Mouse (Mus musculus): ENCODE results near the gene Wdr62. TPM values are rescaled to one million over a fixed set of nuclear protein-coding genes. Genes with fewer than 3 reads are reported as not detected.
"Not testable (repeated sequence)": the region's sequence is repeated elsewhere in the genome, so short reads cannot be mapped to it uniquely, and the experiment has no call there.

The Wdr62 gene
- polyA plus RNA-seq, 1 experiment from 2014 or later = 11.5 TPM

- Histone ChIP-seq H3K4me3 (no peak overlapping the region), H3K9me3 (replicated peaks) (no peaks in the 10 kb centered on the region), H3K4me2 (no peak overlapping the region), H3K27me3 (replicated peaks) (no peaks in the 10 kb centered on the region), H3K9ac (no peak overlapping the region), H3K4me1 (peaks cover 28% of the 10 kb centered on the region), H3K27ac (no peak overlapping the region), H3K36me3 (no peaks in the 10 kb centered on the region)
- 68% methylated on average over 2 of the region's 2 CpGs for WGBS (ENCODE audit: insufficient replicate concordance)
- no peak for ATAC-seq
Observed at GRCm38 (mm10) chr7:30217277-30217676, 62.9 kb downstream of the Wdr62 start.

- H3K4me3 ChIP-seq = no peak overlapping the region
- H3K27me3 ChIP-seq (replicated peaks) = no peaks in the 10 kb centered on the region
- H3K9me3 ChIP-seq (replicated peaks) = no peaks in the 10 kb centered on the region
- H3K9ac ChIP-seq = no peak overlapping the region
- ATAC-seq = peak; percentile 65
- H3K36me3 ChIP-seq = no peaks in the 10 kb centered on the region
- H3K4me2 ChIP-seq = peak overlapping the region; percentile 45
- H3K4me1 ChIP-seq = peaks cover 22% of the 10 kb centered on the region
- WGBS (ENCODE audit: insufficient replicate concordance) = under 1% methylated on average over 16 of the region's 16 CpGs
- no peak overlapping the region for H3K27ac ChIP-seq
Observed at GRCm38 (mm10) chr7:30216723-30217151, 63.5 kb downstream of the Wdr62 start.

- Histone ChIP-seq H3K4me1 (peaks cover 21% of the 10 kb centered on the region), H3K4me2 (no peak overlapping the region), H3K27ac (no peak overlapping the region), H3K27me3 (replicated peaks) (no peaks in the 10 kb centered on the region), H3K9me3 (replicated peaks) (no peaks in the 10 kb centered on the region), H3K36me3 (no peaks in the 10 kb centered on the region), H3K4me3 (no peak overlapping the region), H3K9ac (no peak overlapping the region)
- no peak for ATAC-seq
- WGBS (ENCODE audit: insufficient replicate concordance) = 79% methylated on average over 3 of the region's 3 CpGs
Observed at GRCm38 (mm10) chr7:30215875-30216274, 64.3 kb downstream of the Wdr62 start.

- Histone ChIP-seq H3K4me3 (no peak overlapping the region), H3K9ac (no peak overlapping the region), H3K9me3 (replicated peaks) (no peaks in the 10 kb centered on the region), H3K4me1 (peaks cover 7% of the 10 kb centered on the region), H3K27ac (no peak overlapping the region), H3K4me2 (no peak overlapping the region), H3K27me3 (replicated peaks) (no peaks in the 10 kb centered on the region), H3K36me3 (no peaks in the 10 kb centered on the region)
- WGBS (ENCODE audit: insufficient replicate concordance) = 75% methylated on average over 3 of the region's 3 CpGs
- no peak for ATAC-seq
Observed at GRCm38 (mm10) chr7:30213881-30214280, 66.3 kb downstream of the Wdr62 start.

GRCm38 (mm10) chr7:30211025-30211424, 69.2 kb downstream of the Wdr62 start:
- 29% methylated on average over 4 of the region's 4 CpGs for WGBS (ENCODE audit: insufficient replicate concordance)

GRCm38 (mm10) chr7:30206364-30206763, 73.9 kb downstream of the Wdr62 start:
- H3K9ac ChIP-seq; H3K9me3 ChIP-seq (replicated peaks); H3K4me2 ChIP-seq; H3K4me3 ChIP-seq; ATAC-seq; H3K27me3 ChIP-seq (replicated peaks); H3K36me3 ChIP-seq; H3K27ac ChIP-seq: not testable (repeated sequence)
- 43% methylated on average over 5 of the region's 5 CpGs for WGBS (ENCODE audit: insufficient replicate concordance)
- peaks cover 12% of the 10 kb centered on the region for H3K4me1 ChIP-seq

More at GRCm38 (mm10) chr7:30211025-30211424, 69.2 kb downstream of the Wdr62 start:
- H3K4me2 ChIP-seq = no peak overlapping the region
- H3K27ac ChIP-seq = no peak overlapping the region
- H3K9me3 ChIP-seq (replicated peaks) = no peaks in the 10 kb centered on the region
- no peaks in the 10 kb centered on the region; the same call in 1 of the 2 replicates for H3K27me3 ChIP-seq (replicated peaks)
- H3K4me3 ChIP-seq = no peak overlapping the region
- H3K36me3 ChIP-seq = no peaks in the 10 kb centered on the region
- no peaks in the 10 kb centered on the region for H3K4me1 ChIP-seq
- no peak for ATAC-seq
- no peak overlapping the region for H3K9ac ChIP-seq

GRCm38 (mm10) chr7:30205383-30205782, 74.8 kb downstream of the Wdr62 start:
- no peaks in the 10 kb centered on the region for H3K9me3 ChIP-seq (replicated peaks)
- H3K27me3 ChIP-seq (replicated peaks) = no peaks in the 10 kb centered on the region; the same call in 1 of the 2 replicates
- WGBS (ENCODE audit: insufficient replicate concordance) = 3% methylated on average over 2 of the region's 2 CpGs
- no peak for ATAC-seq
- peaks cover 12% of the 10 kb centered on the region for H3K4me1 ChIP-seq
- H3K4me3 ChIP-seq = no peak overlapping the region
- H3K9ac ChIP-seq = no peak overlapping the region
- H3K36me3 ChIP-seq = no peaks in the 10 kb centered on the region
- no peak overlapping the region for H3K27ac ChIP-seq
- H3K4me2 ChIP-seq = no peak overlapping the region

GRCm38 (mm10) chr7:30204380-30204779, 75.8 kb downstream of the Wdr62 start:
- H3K9me3 ChIP-seq (replicated peaks) = no peaks in the 10 kb centered on the region
- no peak overlapping the region for H3K9ac ChIP-seq
- H3K4me2 ChIP-seq = peak overlapping the region; percentile 37
- ATAC-seq = no peak
- H3K27ac ChIP-seq = no peak overlapping the region
- H3K27me3 ChIP-seq (replicated peaks) = no peaks in the 10 kb centered on the region; the same call in 1 of the 2 replicates
- WGBS (ENCODE audit: insufficient replicate concordance) = 29% methylated on average over 8 of the region's 8 CpGs
- H3K4me3 ChIP-seq = no peak overlapping the region
- no peaks in the 10 kb centered on the region for H3K36me3 ChIP-seq
- peaks cover 12% of the 10 kb centered on the region for H3K4me1 ChIP-seq

GRCm38 (mm10) chr7:30202895-30203690, 77.1 kb downstream of the Wdr62 start:
- Histone ChIP-seq H3K27ac (no peak overlapping the region), H3K4me3 (no peak overlapping the region), H3K4me2 (no peak overlapping the region), H3K9me3 (replicated peaks) (no peaks in the 10 kb centered on the region), H3K4me1 (peaks cover 18% of the 10 kb centered on the region), H3K27me3 (replicated peaks) (no peaks in the 10 kb centered on the region), H3K36me3 (no peaks in the 10 kb centered on the region), H3K9ac (no peak overlapping the region)
- WGBS (ENCODE audit: insufficient replicate concordance) = 78% methylated on average over 11 of the region's 11 CpGs
- ATAC-seq = no peak

GRCm38 (mm10) chr7:30200661-30201060, 79.6 kb downstream of the Wdr62 start:
- not testable (repeated sequence) for H3K36me3 ChIP-seq; H3K27me3 ChIP-seq (replicated peaks); ATAC-seq; H3K9me3 ChIP-seq (replicated peaks); H3K4me2 ChIP-seq; H3K9ac ChIP-seq; H3K4me3 ChIP-seq; H3K27ac ChIP-seq
- 71% methylated on average over 5 of the region's 5 CpGs for WGBS (ENCODE audit: insufficient replicate concordance)
- H3K4me1 ChIP-seq = peaks cover 30% of the 10 kb centered on the region

GRCm38 (mm10) chr7:30200200-30200599, 80.0 kb downstream of the Wdr62 start:
- Histone ChIP-seq H3K36me3 (no peaks in the 10 kb centered on the region), H3K4me3 (no peak overlapping the region), H3K27me3 (replicated peaks) (no peaks in the 10 kb centered on the region), H3K9me3 (replicated peaks) (no peaks in the 10 kb centered on the region), H3K4me2 (no peak overlapping the region), H3K27ac (no peak overlapping the region), H3K9ac (no peak overlapping the region), H3K4me1 (peaks cover 34% of the 10 kb centered on the region)
- ATAC-seq = no peak
- WGBS (ENCODE audit: insufficient replicate concordance) = 76% methylated on average over 5 of the region's 5 CpGs

GRCm38 (mm10) chr7:30199498-30200139, 80.6 kb downstream of the Wdr62 start:
- Histone ChIP-seq H3K27ac (no peak overlapping the region), H3K27me3 (replicated peaks) (no peaks in the 10 kb centered on the region), H3K36me3 (no peaks in the 10 kb centered on the region), H3K4me1 (peaks cover 33% of the 10 kb centered on the region), H3K4me3 (no peak overlapping the region), H3K9ac (no peak overlapping the region), H3K4me2 (no peak overlapping the region), H3K9me3 (replicated peaks) (no peaks in the 10 kb centered on the region)
- WGBS (ENCODE audit: insufficient replicate concordance) = 67% methylated on average over 18 of the region's 18 CpGs
- no peak for ATAC-seq

Data from liver, embryonic 12.5 days (tissue).